Mouse (Mus musculus): ENCODE data around the gene Smim14.
"Not testable (repeated sequence)": the region's sequence is repeated elsewhere in the genome, so short reads cannot be mapped to it uniquely, and the experiment has no call there.

The Smim14 gene

DNA sequence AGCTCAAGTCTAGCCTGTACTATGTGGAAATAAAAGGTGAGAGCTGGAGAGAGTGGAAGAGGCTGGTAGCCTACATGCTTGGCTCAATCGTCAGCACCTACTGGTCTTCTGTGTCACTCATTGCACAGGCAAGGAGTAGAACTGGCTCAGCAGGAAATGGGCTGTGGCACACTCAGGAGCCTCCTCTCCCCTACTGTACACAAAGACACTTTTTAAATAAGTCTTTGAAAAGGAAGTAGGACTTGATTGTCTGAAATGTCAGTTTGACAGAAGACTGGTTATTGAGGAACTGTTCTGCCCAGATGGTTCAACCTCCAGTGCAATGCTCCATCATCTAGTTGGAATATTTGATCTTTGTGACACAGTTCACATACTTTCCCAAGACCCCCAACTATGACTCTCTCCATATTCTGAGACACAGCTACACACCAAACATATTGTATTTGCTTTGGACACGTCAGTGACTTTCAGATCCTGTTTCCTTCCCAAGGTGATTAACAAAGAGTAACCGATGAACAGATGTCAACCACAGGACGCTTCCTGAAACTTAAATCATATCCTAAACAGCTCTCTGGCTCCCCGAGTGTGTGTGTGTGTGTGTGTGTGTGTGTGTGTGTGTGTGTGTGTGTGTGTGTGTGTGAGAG, 22.2 kb downstream of the Smim14 start:
- DNase-seq = no peak

DNA sequence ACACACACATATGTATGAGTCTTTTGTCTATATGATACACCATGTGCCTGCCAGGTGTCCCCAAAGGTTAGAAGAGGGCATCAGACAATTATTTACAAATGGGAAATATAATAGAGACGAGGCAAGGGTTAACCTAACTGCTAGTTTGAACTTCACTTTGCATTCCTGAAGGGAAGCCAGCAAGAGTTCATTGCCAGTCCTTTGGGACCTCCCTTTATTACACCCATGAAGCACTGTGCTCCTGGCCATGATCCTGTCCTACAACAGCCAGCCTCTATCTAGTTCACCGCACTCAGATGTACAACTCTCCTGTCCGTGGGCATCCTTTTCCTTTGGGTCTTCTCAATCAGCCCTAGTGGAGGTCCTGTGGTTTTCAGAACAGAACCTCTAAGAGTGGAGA, 23.5 kb downstream of the Smim14 start:
- no peak for DNase-seq

- DNase-seq = no peak
Observed at GRCm38 (mm10) chr5:65508395-65508794, 28.6 kb downstream of the Smim14 start.

DNA sequence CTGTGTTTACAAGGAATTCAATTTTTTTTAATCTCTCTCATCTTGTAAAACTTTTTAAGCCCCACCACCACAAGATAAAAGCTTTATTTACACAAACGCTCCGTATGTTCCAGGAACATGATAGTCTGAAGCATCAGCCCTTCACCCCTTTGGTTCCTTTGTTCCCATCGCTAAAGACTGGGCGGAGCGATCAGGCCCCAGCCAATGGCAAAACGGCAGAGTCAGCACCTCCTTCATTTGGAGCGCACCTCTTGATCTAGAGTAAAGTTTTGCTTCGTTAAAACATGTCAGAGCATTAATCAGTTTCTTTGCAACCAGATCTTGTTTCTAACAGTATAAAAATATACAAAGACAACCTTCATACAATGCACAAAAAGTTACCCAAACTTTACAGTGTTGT, 31.2 kb downstream of the Smim14 start:
- DNase-seq = no peak

- DNase-seq = no peak
Observed at GRCm38 (mm10) chr5:65501407-65501806, 35.6 kb downstream of the Smim14 start.

DNA sequence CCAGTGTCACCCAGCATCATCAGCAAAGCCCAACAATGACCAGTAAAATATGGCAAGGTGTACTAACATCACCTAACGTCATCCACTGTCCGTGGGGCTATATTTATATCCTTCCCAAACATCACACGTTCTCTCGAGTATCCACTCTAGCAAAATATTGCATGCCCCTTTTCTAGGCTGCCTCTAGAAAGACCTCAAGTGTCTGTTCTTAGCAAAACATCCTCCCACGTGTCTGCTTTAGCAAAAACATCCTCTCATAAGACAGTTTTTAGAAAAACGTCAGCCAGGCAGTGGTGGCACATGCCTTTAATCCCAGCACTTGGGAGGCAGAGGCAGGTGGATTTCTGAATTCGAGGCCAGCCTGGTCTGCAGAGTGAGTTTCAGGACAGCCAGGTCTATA, 36.8 kb downstream of the Smim14 start:
- no peak for DNase-seq

GRCm38 (mm10) chr5:65492716-65493531, 44.1 kb downstream of the Smim14 start, which contains the start of gene Gm43552:
Gene Gm43552, minus strand, starts transcription at chr5:65492833.
- peak; percentile 94 for DNase-seq

DNA sequence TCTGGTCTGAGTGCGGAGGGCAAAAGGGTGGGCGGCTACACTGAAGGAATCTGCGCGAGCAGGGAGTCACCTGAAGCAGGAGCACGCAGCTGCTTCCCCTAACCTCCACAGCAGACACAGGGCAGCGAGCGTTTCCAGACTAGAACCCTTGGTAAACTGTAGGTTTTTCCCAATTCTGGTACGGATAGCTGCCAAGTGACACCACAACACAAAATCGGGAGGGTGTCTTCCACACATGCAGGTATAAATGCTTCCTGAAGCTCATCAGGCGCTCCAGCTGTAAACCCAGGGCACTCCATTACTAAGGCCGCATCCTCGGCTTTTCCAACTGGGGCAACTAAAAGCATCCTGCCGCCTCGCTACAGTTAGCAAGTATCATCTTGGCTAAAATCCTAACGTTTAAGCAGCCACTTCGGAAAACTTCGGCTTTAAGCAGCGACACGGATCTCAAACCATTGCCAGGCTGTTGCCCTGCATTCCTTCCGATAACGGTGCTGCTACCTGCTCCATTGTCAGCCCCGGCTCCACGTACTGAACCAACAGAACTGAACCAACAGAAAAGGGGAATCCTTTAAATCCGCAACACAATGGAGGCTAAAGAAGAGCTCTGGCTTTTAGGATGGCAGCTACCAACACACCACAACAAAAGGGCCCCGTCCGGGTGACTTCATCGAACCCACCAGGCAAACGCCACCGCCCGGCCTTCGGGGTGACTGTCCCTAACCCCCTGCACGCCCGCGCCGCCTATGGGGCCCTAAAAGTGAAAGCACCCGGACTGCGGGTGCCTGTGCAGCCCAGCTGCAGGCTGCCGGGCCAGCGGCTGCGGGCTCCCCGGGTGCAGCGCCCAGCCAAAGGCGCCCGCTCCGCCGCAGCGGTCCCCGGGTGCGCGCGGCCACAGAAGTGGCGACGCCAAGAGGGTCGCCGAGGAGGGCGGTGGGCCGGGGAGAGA, 44.9 kb downstream of the Smim14 start:
- DNase-seq = peak; percentile 67

GRCm38 (mm10) chr5:65489830-65490229, 47.2 kb downstream of the Smim14 start:
- DNase-seq = no peak

DNA sequence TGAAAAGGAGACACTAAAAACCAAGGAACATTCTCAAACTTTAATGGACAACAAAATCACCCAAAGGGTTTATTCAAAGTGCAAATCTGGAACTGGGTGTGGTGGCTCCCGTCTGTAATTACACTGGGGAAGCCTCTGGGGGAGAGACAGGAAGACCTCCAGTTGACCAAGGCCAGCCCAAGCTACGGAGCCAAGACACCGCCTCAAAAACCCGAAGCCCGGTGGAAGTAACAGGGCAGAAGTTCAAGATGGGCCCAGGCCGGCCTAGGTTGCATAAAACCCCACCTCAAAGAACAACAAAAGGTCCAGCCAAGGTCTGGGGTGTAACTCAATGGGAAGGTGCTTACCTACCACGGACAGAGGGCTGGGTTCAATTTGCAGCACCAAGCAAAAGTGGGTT, 48.3 kb downstream of the Smim14 start:
- no peak for DNase-seq

DNA sequence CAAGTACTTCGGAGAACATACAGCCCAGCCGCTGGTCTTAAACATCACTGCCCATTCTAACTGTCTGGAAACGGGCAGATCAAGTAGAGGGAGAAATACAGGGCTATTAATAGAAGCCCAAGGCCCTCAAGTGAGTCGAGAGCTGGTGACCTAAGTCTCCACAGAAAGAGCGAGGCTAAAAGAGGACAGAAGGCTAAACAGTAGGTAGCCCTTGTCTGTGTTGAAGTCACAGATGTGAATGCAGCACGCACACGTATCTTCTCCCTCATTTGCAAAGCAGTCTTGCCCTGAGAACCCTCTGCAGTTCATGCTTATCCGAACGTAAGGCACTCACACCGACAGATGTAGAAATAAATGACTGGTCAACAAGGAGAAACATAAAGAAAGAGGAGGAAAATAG, 49.6 kb downstream of the Smim14 start:
- DNase-seq = no peak

GRCm38 (mm10) chr5:65486514-65486913, 50.5 kb downstream of the Smim14 start:
- no peak for DNase-seq

- DNase-seq = no peak
Observed at GRCm38 (mm10) chr5:65482996-65483395, 54.0 kb downstream of the Smim14 start.

GRCm38 (mm10) chr5:65480511-65480910, 56.5 kb downstream of the Smim14 start:
- no peak for DNase-seq

DNA sequence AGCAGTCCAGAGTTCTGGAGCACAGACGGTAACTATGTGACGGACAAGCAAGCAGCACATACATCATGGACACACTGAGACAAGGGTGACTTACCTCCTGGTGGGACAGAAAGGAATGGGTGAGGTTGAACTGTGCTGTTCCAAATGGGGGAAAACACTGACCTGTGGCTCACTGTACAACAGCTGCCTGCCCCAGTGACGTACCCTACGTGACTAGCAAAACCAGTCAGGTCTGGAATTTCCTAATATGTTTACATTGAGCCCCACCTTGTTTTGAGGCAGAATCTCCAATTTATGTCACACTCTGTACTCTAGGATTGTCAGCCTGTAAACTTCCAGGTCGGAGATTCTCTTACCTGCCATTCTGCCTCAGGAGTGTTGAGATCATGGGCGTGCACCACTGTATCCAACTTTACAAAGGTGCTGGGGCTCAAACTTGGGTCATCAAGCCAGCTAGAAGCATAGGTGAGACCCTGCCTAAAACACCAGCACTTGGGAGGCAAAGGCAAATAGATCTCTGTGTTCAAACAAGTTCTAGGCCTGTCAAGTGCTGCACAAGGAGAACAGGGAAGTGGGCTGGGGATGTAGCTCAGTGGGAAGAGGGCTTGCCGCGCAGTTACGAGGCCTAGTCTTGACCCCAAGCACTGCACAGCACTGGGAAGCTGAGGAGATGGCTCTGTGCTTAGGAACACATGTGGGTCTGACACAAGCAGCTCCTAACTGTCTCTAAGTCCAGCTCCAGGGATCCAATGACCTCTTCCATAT, 57.1 kb downstream of the Smim14 start:
- DNase-seq = no peak

DNA sequence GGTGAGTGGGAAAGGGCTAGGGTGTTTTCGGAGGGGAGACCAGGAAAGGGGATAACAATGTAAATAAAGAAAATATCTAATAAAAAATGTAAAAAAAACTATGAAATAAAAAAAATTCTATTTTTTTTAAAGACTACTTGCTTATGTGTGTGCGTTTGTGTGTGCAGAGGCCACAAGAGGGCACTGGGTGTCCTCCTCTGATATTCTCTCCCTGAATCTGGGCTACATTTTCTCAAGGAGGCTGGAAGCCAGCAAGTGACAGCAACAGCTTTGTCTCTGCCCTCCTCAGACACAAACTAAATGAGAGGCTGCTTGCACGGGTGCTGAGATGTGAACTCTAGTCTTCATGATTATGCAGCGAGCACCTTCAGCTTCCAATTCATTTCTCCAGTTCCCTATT, 58.8 kb downstream of the Smim14 start:
- DNase-seq = no peak

DNA sequence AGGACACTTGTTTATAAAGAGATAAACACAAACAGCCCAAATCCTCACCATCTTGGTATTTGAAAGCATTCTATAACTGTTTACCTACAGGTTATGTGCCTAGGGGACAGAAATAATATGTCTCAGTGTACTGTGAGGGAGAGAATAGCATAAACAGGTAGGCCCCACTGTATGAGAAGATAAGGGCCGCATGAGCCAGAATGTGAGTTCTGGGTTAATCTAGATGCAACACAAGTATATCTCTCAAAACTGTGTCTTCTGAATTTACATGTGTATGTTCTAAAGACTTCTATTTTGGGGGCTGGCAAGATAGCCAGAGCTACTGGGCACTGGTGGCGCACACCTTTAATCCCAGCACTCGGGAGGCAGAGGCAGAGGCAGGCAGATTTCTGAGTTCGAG, 60.2 kb downstream of the Smim14 start:
- DNase-seq = not testable (repeated sequence)

- no peak for DNase-seq
Observed at GRCm38 (mm10) chr5:65475806-65476205, 61.2 kb downstream of the Smim14 start.

DNA sequence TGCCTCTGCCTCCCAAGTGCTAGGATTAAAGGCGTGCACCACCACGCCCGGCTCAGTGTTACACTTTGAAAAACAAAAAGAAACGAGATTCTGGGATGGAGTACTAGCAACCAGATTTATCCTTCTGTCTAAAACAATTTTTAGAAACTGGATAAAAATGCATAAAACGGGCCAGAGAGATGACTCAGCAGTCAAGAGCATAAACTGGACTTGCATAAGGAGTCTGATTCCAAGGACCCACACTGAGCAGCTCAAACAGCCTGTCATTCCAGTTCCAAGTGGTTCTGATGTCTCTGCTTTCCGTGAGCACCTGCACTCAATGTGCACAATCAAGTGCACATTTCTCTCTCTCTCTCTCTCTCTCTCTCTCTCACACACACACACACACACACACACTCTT, 67.2 kb downstream of the Smim14 start:
- peak; percentile 42 for DNase-seq

GRCm38 (mm10) chr5:65466911-65467310, 70.1 kb downstream of the Smim14 start:
- DNase-seq = no peak

DNA sequence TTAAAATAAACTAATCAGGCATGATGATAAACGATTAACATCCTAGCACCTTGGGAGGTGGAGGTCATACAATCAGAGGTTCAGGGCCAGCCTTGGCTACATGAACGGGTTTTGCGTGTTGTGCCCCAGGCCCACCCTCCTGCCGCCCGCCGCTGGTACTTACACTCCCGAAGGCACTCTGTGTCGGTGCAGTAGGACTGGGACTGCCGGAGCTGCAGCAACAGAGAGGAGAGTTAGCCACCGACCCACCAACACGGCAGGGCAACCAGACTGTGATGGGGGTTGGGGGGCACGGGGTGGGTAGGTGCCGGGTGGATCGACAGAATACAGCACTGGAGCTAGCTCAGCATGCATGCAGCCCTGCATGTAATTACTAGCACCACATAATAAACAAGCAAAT, 76.6 kb downstream of the Smim14 start:
- DNase-seq = no peak

- no peak for DNase-seq
Observed at GRCm38 (mm10) chr5:65459454-65459853, 77.5 kb downstream of the Smim14 start.

- no peak for DNase-seq
Observed at GRCm38 (mm10) chr5:65457846-65458245, 79.1 kb downstream of the Smim14 start.

All from cerebellum, adult 8-10 months (tissue).